Mouse (Mus musculus) embryonic fibroblast, embryonic 13.5 days (primary cell): ENCODE measurements around the gene Klf7.

Source experiments
- CTCF ChIP-seq: IDR thresholded peaks from 2 replicates; pipeline ENCODE4 v1.5.1; 2011; ENCODE audit warnings: mild to moderate bottlenecking, control low read depth, low read length, moderate library complexity, borderline replicate concordance; ENCODE audit not compliant: insufficient read depth
- POLR2A ChIP-seq: IDR thresholded peaks from 2 replicates; pipeline ENCODE4 v1.6.1; 2011; ENCODE audit warnings: low read depth, mild to moderate bottlenecking, control low read depth, low read length, moderate library complexity

DNA sequence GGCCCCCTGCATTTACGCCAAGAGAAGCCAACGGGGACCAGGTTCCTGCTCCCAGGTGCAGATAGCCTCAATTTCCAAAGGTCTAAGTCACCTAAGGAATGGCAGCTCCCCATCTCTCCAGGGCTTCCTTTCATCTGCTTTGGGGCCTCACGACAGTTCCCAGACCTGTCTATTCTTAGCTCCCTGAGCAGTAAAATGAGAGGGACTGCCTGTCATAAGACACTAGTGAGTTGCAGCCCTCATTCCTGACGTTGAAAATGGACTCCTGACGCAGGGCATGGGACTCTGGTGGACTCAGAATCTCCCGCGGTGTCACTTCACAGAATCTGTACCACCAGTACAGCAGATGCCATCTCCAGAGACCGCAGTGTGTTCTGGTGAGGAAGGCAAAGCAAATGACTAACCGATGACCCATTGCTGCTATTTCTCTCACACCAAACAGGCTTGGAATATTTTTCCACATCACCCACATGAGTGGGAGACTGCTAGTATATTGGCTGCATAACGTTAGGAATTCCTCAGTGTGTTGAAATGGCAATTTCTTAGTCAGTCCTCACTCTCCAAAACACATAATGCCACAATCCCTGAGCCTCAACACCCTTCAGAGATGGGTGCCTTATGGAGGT, 81.9 kb downstream of the Klf7 start:
- TF ChIP-seq CTCF, result no peak
- no peak for TF ChIP-seq POLR2A
